Mouse (Mus musculus) MEL (cell line): Measurements from ENCODE around the gene Camta1. TPM values are rescaled to one million over a fixed set of nuclear protein-coding genes. Genes with fewer than 3 reads are reported as not detected.

Source experiments
- DNase-seq: peaks from one replicate; pipeline ENCODE4 v3.0.0; 2011; ENCODE audit warnings: low read depth, low spot score
- H3K27ac ChIP-seq: 2 replicates; pipeline ENCODE4 v1.5.1; 2012; ENCODE audit warnings: low read depth, mild to moderate bottlenecking, control low read depth, low read length, moderate library complexity; ENCODE audit not compliant: control insufficient read depth
- H3K27me3 ChIP-seq, 2 experiments: fragments of 150-350 bp in 1 of 2; sonication (generic) in 1 of 2; 2 replicates each; pipeline ENCODE4 v1.6.1; 2012; ENCODE audit warnings: low read length in 2 of 2, mild to moderate bottlenecking in 2 of 2, improper control_type of control experiment in 1 of 2, moderate library complexity in 1 of 2; ENCODE audit not compliant: insufficient read depth in 2 of 2, control insufficient read depth in 1 of 2
- H3K36me3 ChIP-seq, 2 experiments: 2 replicates each; pipeline ENCODE4 v1.6.1; 2012 to 2014; ENCODE audit warnings: low read length in 2 of 2, improper control_type of control experiment in 1 of 2, inconsistent platforms in 1 of 2, mild to moderate bottlenecking in 1 of 2; ENCODE audit not compliant: insufficient read depth in 2 of 2, control insufficient read depth in 1 of 2
- H3K4me1 ChIP-seq, 2 experiments: fragments of 150-350 bp in 1 of 2; sonication (generic) in 1 of 2; 2 replicates each; pipeline ENCODE4 v1.6.1; 2012; ENCODE audit warnings: low read length in 2 of 2, improper control_type of control experiment in 1 of 2, mild to moderate bottlenecking in 1 of 2; ENCODE audit not compliant: insufficient read depth in 2 of 2, control insufficient read depth in 1 of 2
- H3K4me3 ChIP-seq, 2 experiments: fragments of 150-350 bp in 1 of 2; sonication (generic) in 1 of 2; 2 replicates each; pipeline ENCODE4 v1.5.1; 2012; ENCODE audit warnings: low read depth in 2 of 2, low read length in 2 of 2, mild to moderate bottlenecking in 2 of 2, moderate library complexity in 2 of 2, control low read depth in 1 of 2, improper control_type of control experiment in 1 of 2; ENCODE audit not compliant: control insufficient read depth in 1 of 2, insufficient read depth in 1 of 2
- H3K79me2 ChIP-seq: 2 replicates; pipeline ENCODE4 v1.6.1; 2012; ENCODE audit warnings: mild to moderate bottlenecking, low read length, moderate library complexity; ENCODE audit not compliant: control insufficient read depth, poor library complexity, insufficient read depth
- H3K9ac ChIP-seq: 2 replicates; pipeline ENCODE4 v1.6.1; 2012; ENCODE audit warnings: low read depth, mild to moderate bottlenecking, control low read depth, low read length, moderate library complexity; ENCODE audit not compliant: control insufficient read depth, poor library complexity, severe bottlenecking
- H3K9me3 ChIP-seq: fragments of 150-350 bp; sonication (generic); replicated peaks from 2 replicates; pipeline ENCODE4 v1.6.1; 2012; ENCODE audit warnings: mild to moderate bottlenecking, low read length, improper control_type of control experiment, moderate library complexity; ENCODE audit not compliant: insufficient read depth
- BHLHE40 ChIP-seq: IDR thresholded peaks from 2 replicates; pipeline ENCODE4 v1.6.1; 2012; ENCODE audit warnings: low read depth, mild to moderate bottlenecking, inconsistent platforms, low read length, improper control_type of control experiment, borderline replicate concordance
- CHD1 ChIP-seq: IDR thresholded peaks from 2 replicates; pipeline ENCODE4 v1.6.1; 2012; ENCODE audit warnings: low read depth, mild to moderate bottlenecking, inconsistent platforms, low read length, improper control_type of control experiment
- CTCF ChIP-seq, 3 experiments: IDR thresholded peaks in 2 of 3; conservative IDR thresholded peaks in 1 of 3; 2 replicates each; pipeline ENCODE4 v1.5.1; 2011 to 2012; ENCODE audit warnings: low read length in 3 of 3, low read depth in 2 of 3, mild to moderate bottlenecking in 2 of 3, improper control_type of control experiment in 1 of 3, inconsistent platforms in 1 of 3, mixed read lengths in 1 of 3, moderate library complexity in 1 of 3; ENCODE audit not compliant: control insufficient read depth in 1 of 3, insufficient read depth in 1 of 3, poor library complexity in 1 of 3, severe bottlenecking in 1 of 3
- E2F4 ChIP-seq: IDR thresholded peaks from 2 replicates; pipeline ENCODE4 v1.6.1; 2011; ENCODE audit warnings: low read depth, low read length, improper control_type of control experiment, borderline replicate concordance
- MAX ChIP-seq: IDR thresholded peaks from 2 replicates; pipeline ENCODE4 v1.6.1; 2011; ENCODE audit warnings: low read length, improper control_type of control experiment
- MAZ ChIP-seq: IDR thresholded peaks from 2 replicates; pipeline ENCODE4 v1.6.1; 2012; ENCODE audit warnings: low read depth, mild to moderate bottlenecking, inconsistent platforms, low read length, improper control_type of control experiment
- MXI1 ChIP-seq: IDR thresholded peaks from 2 replicates; pipeline ENCODE4 v1.6.1; 2011; ENCODE audit warnings: mild to moderate bottlenecking, low read depth, low read length, improper control_type of control experiment
- MYC ChIP-seq: IDR thresholded peaks from 2 replicates; pipeline ENCODE4 v1.6.1; 2011; ENCODE audit warnings: low read depth, mild to moderate bottlenecking, low read length, improper control_type of control experiment, moderate library complexity
- SIN3A ChIP-seq: IDR thresholded peaks from 2 replicates; pipeline ENCODE4 v1.6.1; 2012; ENCODE audit warnings: low read length, improper control_type of control experiment, inconsistent platforms
- USF1 ChIP-seq: IDR thresholded peaks from 2 replicates; pipeline ENCODE4 v1.6.1; 2014; ENCODE audit warnings: low read depth, mild to moderate bottlenecking, inconsistent platforms, low read length, improper control_type of control experiment, moderate library complexity
- ZNF384 ChIP-seq: IDR thresholded peaks from 2 replicates; pipeline ENCODE4 v1.6.1; 2012; ENCODE audit warnings: low read depth, mild to moderate bottlenecking, inconsistent platforms, low read length, improper control_type of control experiment
- polyA plus RNA-seq, 2 experiments: library from polyadenylated mRNA; stranded (reverse) in 1 of 2; unstranded in 1 of 2; fragments of >175 nt in 1 of 2; fragments of >200 nt in 1 of 2; gene quantifications; 2 replicates each; pipeline versions ENCODE4 v1.2.1 to v1.2.4; 2012; ENCODE audit warnings: low replicate concordance in 2 of 2, low read depth in 1 of 2; ENCODE audit not compliant: insufficient read length in 2 of 2, insufficient read depth in 1 of 2, missing spikeins in 1 of 2
- total RNA-seq: library from RNA; depleted of rRNA; stranded (reverse); fragments of 300-350 nt; gene quantifications from 2 replicates; pipeline ENCODE4 v1.2.3, GENCODE M21; 2012

Gene Camta1
- total and polyA plus RNA-seq, 3 experiments: 28.2 to 87.5 TPM; not detected in 1

GRCm38 (mm10) chr4:150913743-150914142, 947.9 kb downstream of the Camta1 start:
- peaks cover 0 to 19% of the 10 kb centered on the region in 2 experiments; a peak in 2 of 4 replicates for H3K36me3 ChIP-seq
- peaks cover 8 to 27% of the 10 kb centered on the region in 2 experiments for H3K4me1 ChIP-seq
- peak overlapping the region; percentile 85 for H3K27ac ChIP-seq
- peak; percentile 92 for TF ChIP-seq MYC
- TF ChIP-seq CHD1: no peak
- peak; percentile 61; the same call in 1 of the 2 replicates for TF ChIP-seq USF1
- TF ChIP-seq MXI1: peak; percentile 84
- TF ChIP-seq E2F4: peak; percentile 43; the same call in 1 of the 2 replicates
- no peak; the same call in 1 of the 2 replicates for TF ChIP-seq SIN3A
- TF ChIP-seq MAX: peak; percentile 97
- TF ChIP-seq MAZ: no peak
- TF ChIP-seq BHLHE40: peak; percentile 96
- no peak for TF ChIP-seq CTCF (IDR thresholded peaks at IDR 0.05 in 2 of 3, conservative IDR thresholded peaks at IDR 0.05 in 1 of 3; ENCODE audit: control insufficient read depth in 1 of 3, insufficient read depth in 1 of 3, low read depth in 2 of 3, low read length in 3 of 3, poor library complexity in 1 of 3, severe bottlenecking in 1 of 3)
- H3K9me3 ChIP-seq: no peaks in the 10 kb centered on the region
- peaks cover 8% of the 10 kb centered on the region for H3K79me2 ChIP-seq
- no peaks in the 10 kb centered on the region for H3K27me3 ChIP-seq
- H3K4me3 ChIP-seq: peak overlapping the region; percentile 49 to 62
- H3K9ac ChIP-seq: peak overlapping the region; percentile 79
- peak; percentile 73 for DNase-seq

GRCm38 (mm10) chr4:150910164-150910951, 951.3 kb downstream of the Camta1 start:
- no peak for DNase-seq
- peaks cover 6 to 21% of the 10 kb centered on the region in 2 experiments; a peak in 3 of 4 replicates for H3K36me3 ChIP-seq
- H3K27ac ChIP-seq: peak overlapping the region; percentile 90
- peak overlapping the region; percentile 78 for H3K9ac ChIP-seq
- H3K9me3 ChIP-seq: no peaks in the 10 kb centered on the region
- no peaks in the 10 kb centered on the region for H3K27me3 ChIP-seq
- H3K4me1 ChIP-seq: peaks cover 7 to 27% of the 10 kb centered on the region in 2 experiments
- H3K79me2 ChIP-seq: peaks cover 18% of the 10 kb centered on the region
- TF ChIP-seq ZNF384 (no peak), CTCF (IDR thresholded peaks at IDR 0.05 in 2 of 3, conservative IDR thresholded peaks at IDR 0.05 in 1 of 3; ENCODE audit: control insufficient read depth in 1 of 3, insufficient read depth in 1 of 3, low read depth in 2 of 3, low read length in 3 of 3, poor library complexity in 1 of 3, severe bottlenecking in 1 of 3) (peak in 2 of 3 experiments; percentile 10 to 24; a peak in 1 of 6 replicates)
- H3K4me3 ChIP-seq: peak overlapping the region; percentile 42 to 48
